Mouse (Mus musculus) kidney, adult 2 months (tissue): Measurements from ENCODE around the gene Col9a2.

Experiments
- CTCF ChIP-seq: fragments of 200-500 bp; conservative IDR thresholded peaks from 2 replicates; pipeline ENCODE4 v1.5.1; 2011; ENCODE audit warnings: low read depth, mild to moderate bottlenecking, control low read depth, low read length, moderate library complexity, mixed read lengths; ENCODE audit not compliant: insufficient read depth, insufficient read length
- POLR2A ChIP-seq: fragments of 200-500 bp; IDR thresholded peaks from one replicate; pipeline ENCODE4 v1.6.1; 2011; ENCODE audit warnings: low read depth, low read length, control low read depth

GRCm38 (mm10) chr4:121040323-121040722 lies 1.1 kb downstream of the Col9a2 start:
- no peak for TF ChIP-seq POLR2A
- no peak for TF ChIP-seq CTCF
